Mouse (Mus musculus): ENCODE measurements around the gene Olfr1186. TPM values are rescaled to one million over a fixed set of nuclear protein-coding genes. Genes with fewer than 3 reads are reported as not detected.

Olfr1186 gene
- not detected for polyA plus RNA-seq (2014; fragmentation: Illumina TruSeq; extraction: RNeasy Lipid Tissue Mini Kit (QIAGEN cat#74804); ENCODE audit: low read depth, low replicate concordance)

DNA sequence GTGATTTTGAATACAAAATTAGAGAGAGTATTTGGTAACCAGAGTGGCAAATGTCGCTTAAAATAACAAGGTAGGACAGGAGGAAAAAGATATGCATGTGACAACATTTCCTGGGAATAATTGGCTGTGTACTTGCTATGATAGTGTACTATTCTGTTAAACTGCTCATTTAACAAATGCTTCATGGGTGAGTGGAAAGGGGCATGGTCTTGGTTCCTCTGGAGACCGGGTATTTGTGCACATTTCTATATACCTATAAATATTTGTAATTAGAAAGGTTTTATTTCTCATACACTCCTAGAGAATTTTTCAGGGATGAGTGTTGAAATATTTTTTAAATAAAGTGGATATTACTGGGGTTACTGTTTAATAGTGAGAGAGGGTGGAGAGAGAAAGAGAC is at the start of gene Olfr1186:
Olfr1186 (plus strand) TSS at position 301 of the 400 bp plus-strand sequence.

DNA sequence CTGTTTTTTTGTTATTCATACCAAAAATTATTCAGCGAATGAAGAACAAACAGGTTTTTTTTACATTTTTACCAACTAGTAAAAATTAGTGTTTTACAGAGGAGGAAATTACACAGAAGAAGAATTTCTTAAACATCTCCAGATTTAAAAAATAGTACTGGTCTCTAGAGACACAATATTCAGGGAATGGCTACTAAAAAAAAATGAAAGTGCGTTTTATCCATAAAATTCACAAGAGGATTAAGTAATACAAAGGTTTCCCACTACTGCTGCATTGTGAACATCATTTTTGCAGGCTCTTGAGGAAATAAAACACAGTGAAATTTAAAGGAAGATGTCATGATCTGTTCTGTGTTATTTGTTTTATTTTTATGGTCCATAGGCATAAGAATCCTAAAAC is 35.1 kb upstream of the Olfr1186 start, which contains the start of gene Olfr1184:
Olfr1184 (plus strand) TSS at position 301 of the 400 bp plus-strand sequence.

DNA sequence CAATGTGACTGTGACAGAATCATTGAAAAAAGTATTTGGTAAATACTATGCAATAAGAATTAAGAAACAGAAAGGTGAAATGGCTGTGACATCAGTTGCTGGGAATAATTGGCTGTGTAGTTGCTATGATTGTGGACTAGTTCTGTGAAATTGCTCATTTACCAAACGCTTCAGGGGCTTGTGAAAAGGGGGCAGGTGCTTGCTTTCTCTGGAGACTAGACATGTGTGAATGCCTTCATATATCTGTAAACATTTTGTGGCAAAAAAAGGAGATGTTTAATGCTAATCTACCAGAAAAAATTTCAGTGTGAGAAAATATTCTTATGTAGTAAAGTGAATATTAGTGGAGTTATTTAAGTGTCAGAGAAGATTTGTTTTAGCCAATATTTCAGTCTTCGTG is 25.3 kb upstream of the Olfr1186 start, which contains the start of gene Olfr1185-ps1:
Olfr1185-ps1 (plus strand) TSS at position 301 of the 400 bp plus-strand sequence.

DNA sequence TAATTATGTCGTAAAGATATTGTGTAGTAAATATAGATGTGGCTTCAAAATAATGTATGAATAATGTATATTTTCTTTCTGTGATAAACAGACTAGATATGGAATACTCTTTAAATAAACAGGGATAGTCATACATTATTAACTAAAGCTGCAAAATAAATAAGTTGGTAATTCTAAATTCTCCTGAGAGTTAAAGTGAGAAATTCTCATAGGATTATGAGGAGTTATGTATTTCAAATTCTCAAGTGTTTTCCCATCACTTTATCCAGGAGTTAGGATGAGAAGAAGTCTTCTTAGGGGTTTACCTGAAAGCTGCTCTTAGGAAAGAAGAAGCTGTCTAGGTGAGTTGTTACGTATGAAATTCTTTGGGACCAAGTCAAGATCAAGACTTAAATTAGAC is 38.3 kb downstream of the Olfr1186 start, which contains the start of gene Olfr1188:
Olfr1188 (plus strand) TSS at position 301 of the 400 bp plus-strand sequence.

Other genes starting within 250 kb of the Olfr1186 start
- gene Olfr1173, start 238.7 kb upstream of the Olfr1186 start, polyA plus RNA-seq (2014; fragmentation: Illumina TruSeq; extraction: RNeasy Lipid Tissue Mini Kit (QIAGEN cat#74804); ENCODE audit: low read depth, low replicate concordance) = not detected
- not detected for gene Olfr1174-ps, start 203.4 kb upstream of the Olfr1186 start, polyA plus RNA-seq (2014; fragmentation: Illumina TruSeq; extraction: RNeasy Lipid Tissue Mini Kit (QIAGEN cat#74804); ENCODE audit: low read depth, low replicate concordance)
- gene Olfr1175-ps, start 191.3 kb upstream of the Olfr1186 start, polyA plus RNA-seq (2014; fragmentation: Illumina TruSeq; extraction: RNeasy Lipid Tissue Mini Kit (QIAGEN cat#74804); ENCODE audit: low read depth, low replicate concordance) = not detected
- gene Olfr1176, start 181.8 kb upstream of the Olfr1186 start, polyA plus RNA-seq (2014; fragmentation: Illumina TruSeq; extraction: RNeasy Lipid Tissue Mini Kit (QIAGEN cat#74804); ENCODE audit: low read depth, low replicate concordance) = not detected
- not detected for gene Olfr1177-ps, start 172.1 kb upstream of the Olfr1186 start, polyA plus RNA-seq (2014; fragmentation: Illumina TruSeq; extraction: RNeasy Lipid Tissue Mini Kit (QIAGEN cat#74804); ENCODE audit: low read depth, low replicate concordance)
- gene Olfr1178, start 131.5 kb upstream of the Olfr1186 start, polyA plus RNA-seq (2014; fragmentation: Illumina TruSeq; extraction: RNeasy Lipid Tissue Mini Kit (QIAGEN cat#74804); ENCODE audit: low read depth, low replicate concordance) = not detected
- gene Olfr1179, start 112.1 kb upstream of the Olfr1186 start, polyA plus RNA-seq (2014; fragmentation: Illumina TruSeq; extraction: RNeasy Lipid Tissue Mini Kit (QIAGEN cat#74804); ENCODE audit: low read depth, low replicate concordance) = not detected
- not detected for gene Olfr1180, start 99.4 kb upstream of the Olfr1186 start, polyA plus RNA-seq (2014; fragmentation: Illumina TruSeq; extraction: RNeasy Lipid Tissue Mini Kit (QIAGEN cat#74804); ENCODE audit: low read depth, low replicate concordance)
- not detected for gene Olfr1181, start 92.4 kb upstream of the Olfr1186 start, polyA plus RNA-seq (2014; fragmentation: Illumina TruSeq; extraction: RNeasy Lipid Tissue Mini Kit (QIAGEN cat#74804); ENCODE audit: low read depth, low replicate concordance)
- not detected for gene Gm13757, start 69.4 kb upstream of the Olfr1186 start, polyA plus RNA-seq (2014; fragmentation: Illumina TruSeq; extraction: RNeasy Lipid Tissue Mini Kit (QIAGEN cat#74804); ENCODE audit: low read depth, low replicate concordance)
- not detected for gene Olfr1183, start 63.7 kb upstream of the Olfr1186 start, polyA plus RNA-seq (2014; fragmentation: Illumina TruSeq; extraction: RNeasy Lipid Tissue Mini Kit (QIAGEN cat#74804); ENCODE audit: low read depth, low replicate concordance)
- gene Olfr1184, start 35.0 kb upstream of the Olfr1186 start, polyA plus RNA-seq (2014; fragmentation: Illumina TruSeq; extraction: RNeasy Lipid Tissue Mini Kit (QIAGEN cat#74804); ENCODE audit: low read depth, low replicate concordance) = not detected
- not detected for gene Olfr1185-ps1, start 25.2 kb upstream of the Olfr1186 start, polyA plus RNA-seq (2014; fragmentation: Illumina TruSeq; extraction: RNeasy Lipid Tissue Mini Kit (QIAGEN cat#74804); ENCODE audit: low read depth, low replicate concordance)
- gene Olfr1188, start 38.4 kb downstream of the Olfr1186 start, polyA plus RNA-seq (2014; fragmentation: Illumina TruSeq; extraction: RNeasy Lipid Tissue Mini Kit (QIAGEN cat#74804); ENCODE audit: low read depth, low replicate concordance) = not detected
- not detected for gene Olfr1189, start 67.9 kb downstream of the Olfr1186 start, polyA plus RNA-seq (2014; fragmentation: Illumina TruSeq; extraction: RNeasy Lipid Tissue Mini Kit (QIAGEN cat#74804); ENCODE audit: low read depth, low replicate concordance)
- gene Olfr1191-ps1, start 122.0 kb downstream of the Olfr1186 start, polyA plus RNA-seq (2014; fragmentation: Illumina TruSeq; extraction: RNeasy Lipid Tissue Mini Kit (QIAGEN cat#74804); ENCODE audit: low read depth, low replicate concordance) = not detected
- not detected for gene Olfr1192-ps1, start 130.0 kb downstream of the Olfr1186 start, polyA plus RNA-seq (2014; fragmentation: Illumina TruSeq; extraction: RNeasy Lipid Tissue Mini Kit (QIAGEN cat#74804); ENCODE audit: low read depth, low replicate concordance)
- gene Olfr1193, start 157.1 kb downstream of the Olfr1186 start, polyA plus RNA-seq (2014; fragmentation: Illumina TruSeq; extraction: RNeasy Lipid Tissue Mini Kit (QIAGEN cat#74804); ENCODE audit: low read depth, low replicate concordance) = not detected
- gene Olfr1195, start 170.6 kb downstream of the Olfr1186 start, polyA plus RNA-seq (2014; fragmentation: Illumina TruSeq; extraction: RNeasy Lipid Tissue Mini Kit (QIAGEN cat#74804); ENCODE audit: low read depth, low replicate concordance) = not detected
- gene Olfr1196, start 186.0 kb downstream of the Olfr1186 start, polyA plus RNA-seq (2014; fragmentation: Illumina TruSeq; extraction: RNeasy Lipid Tissue Mini Kit (QIAGEN cat#74804); ENCODE audit: low read depth, low replicate concordance) = not detected
- gene Olfr1197, start 213.8 kb downstream of the Olfr1186 start, polyA plus RNA-seq (2014; fragmentation: Illumina TruSeq; extraction: RNeasy Lipid Tissue Mini Kit (QIAGEN cat#74804); ENCODE audit: low read depth, low replicate concordance) = not detected
- not detected for gene Olfr1198, start 232.8 kb downstream of the Olfr1186 start, polyA plus RNA-seq (2014; fragmentation: Illumina TruSeq; extraction: RNeasy Lipid Tissue Mini Kit (QIAGEN cat#74804); ENCODE audit: low read depth, low replicate concordance)
- gene Olfr1199, start 241.9 kb downstream of the Olfr1186 start, polyA plus RNA-seq (2014; fragmentation: Illumina TruSeq; extraction: RNeasy Lipid Tissue Mini Kit (QIAGEN cat#74804); ENCODE audit: low read depth, low replicate concordance) = not detected

Data from adipose tissue, adult 10 weeks (tissue).